Mouse (Mus musculus) gastrocnemius, postnatal 4 days (tissue): ENCODE results near the gene Spag4. TPM values are rescaled to one million over a fixed set of nuclear protein-coding genes. Genes with fewer than 3 reads are reported as not detected.

Experiments used
- DNase-seq, 2 experiments: peaks; one replicate each; pipeline ENCODE4 v3.0.0; 2021 to 2022; ENCODE audit warnings: low spot score in 2 of 2, mixed read lengths in 2 of 2
- long read RNA-seq, 2 experiments: library from polyadenylated mRNA; stranded (forward); transcript quantifications; one replicate each; pipeline ENCODE4 v2.0.0; 2021
- total RNA-seq, 2 experiments: library from RNA; stranded (reverse); gene quantifications; 2 replicates each; pipeline ENCODE4 v1.2.3; 2021

Spag4 gene
- 1 to 10 TPM in 1 of 2 experiments, under 1 TPM in 1; 0.49 to 1.1 TPM for total RNA-seq
- long read RNA-seq, experiment 1, partial matches to known transcripts, result 0 of 1 reads
- long read RNA-seq, experiment 1, other reads (novel, unspliced or antisense), result 1 of 1 reads
- long read RNA-seq, experiment 2, partial matches to known transcripts, result 0 of 4 reads
- long read RNA-seq, experiment 2, other reads (novel, unspliced or antisense), result 2 of 4 reads

- DNase-seq, result peak; percentile 69 to 77
These were observed at the start of gene Spag4 for GRCm38 (mm10) chr2:156065099-156066041. Gene Spag4 (plus strand): TSS chr2:156065175.

DNA sequence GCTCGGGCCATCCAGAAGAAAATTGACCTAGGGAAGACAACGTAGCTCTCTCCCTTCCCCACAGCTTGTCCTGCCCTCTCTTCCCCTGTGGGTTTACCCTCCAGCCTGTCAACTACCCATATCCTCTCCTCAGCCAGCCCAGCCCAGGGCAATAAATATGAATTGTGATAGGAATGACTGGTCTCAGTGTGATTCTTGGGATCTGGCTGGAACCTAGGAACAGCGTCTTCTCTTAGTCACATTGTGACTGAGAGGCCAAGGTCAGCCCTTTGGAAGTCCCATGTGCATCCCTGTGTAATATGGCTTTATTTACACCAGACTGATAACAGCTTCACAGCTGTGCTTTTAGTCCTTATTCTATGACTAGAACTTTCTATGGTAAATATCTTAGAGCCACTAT, 46.9 kb upstream of the Spag4 start:
- DNase-seq, result no peak

GRCm38 (mm10) chr2:156021219-156021618, 43.8 kb upstream of the Spag4 start:
- no peak for DNase-seq

GRCm38 (mm10) chr2:156021765-156022164, 43.2 kb upstream of the Spag4 start:
- no peak for DNase-seq

DNA sequence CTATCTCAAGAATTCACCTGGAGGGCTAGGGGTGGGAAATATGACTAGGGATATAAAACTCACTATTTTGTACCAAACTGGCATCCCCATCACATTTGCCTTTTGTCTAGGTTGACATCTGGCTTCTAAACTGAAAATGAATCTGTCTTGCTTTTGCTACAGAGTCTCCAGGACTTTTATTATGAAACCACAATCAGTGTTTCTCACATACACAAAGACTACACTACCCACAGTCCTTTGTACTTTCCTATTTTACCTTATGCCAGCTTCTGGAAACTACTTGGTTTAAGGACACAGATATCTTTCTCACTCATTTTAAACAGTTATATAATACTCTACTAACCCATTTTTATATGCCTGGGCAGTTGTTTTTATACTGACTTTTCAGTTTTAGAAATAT, 39.5 kb upstream of the Spag4 start:
- no peak for DNase-seq

DNA sequence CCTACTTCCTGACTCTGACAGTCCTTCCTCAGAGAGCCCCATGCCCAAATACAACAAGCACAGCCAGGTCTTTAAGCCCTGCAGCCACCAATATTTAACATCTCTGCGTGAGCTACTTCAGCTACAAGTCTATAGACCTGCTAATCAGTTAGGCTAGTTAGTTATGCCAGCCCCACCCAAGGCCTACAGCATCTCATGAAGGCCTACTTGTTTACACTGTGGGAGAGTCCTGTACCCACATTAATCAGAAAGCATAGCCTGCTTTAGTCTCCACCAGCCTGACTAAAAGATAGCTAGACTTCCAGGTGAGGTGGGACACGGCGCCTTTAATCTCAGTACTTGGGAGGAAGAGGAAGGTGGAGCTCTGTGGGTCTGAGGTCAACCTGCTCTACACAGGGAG, 25.6 kb upstream of the Spag4 start:
- no peak for DNase-seq

- DNase-seq, result no peak
These were observed 22.1 kb upstream of the Spag4 start for GRCm38 (mm10) chr2:156042903-156043302.

GRCm38 (mm10) chr2:156047929-156048328, 17.0 kb upstream of the Spag4 start:
- DNase-seq, result no peak

DNA sequence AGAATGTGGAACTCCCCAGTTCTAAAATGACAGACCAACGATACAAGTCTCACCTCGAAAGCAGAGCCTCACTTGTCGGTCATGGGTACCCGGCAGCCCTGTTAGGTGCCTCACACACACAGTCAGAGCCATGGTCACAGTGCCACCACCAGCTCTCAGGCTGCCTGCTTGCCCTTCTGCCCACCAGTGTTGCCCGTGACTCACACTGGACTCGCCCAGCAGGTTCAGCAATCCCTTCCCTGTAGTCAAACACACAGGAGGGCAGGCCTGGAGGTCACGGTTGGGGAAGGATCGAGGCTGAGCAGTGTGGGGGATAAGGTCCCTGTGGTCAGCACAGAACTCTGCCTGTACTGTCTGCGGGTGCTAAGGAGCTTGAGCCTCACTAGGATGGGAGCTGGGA, 12.2 kb upstream of the Spag4 start, which contains the start of gene Fer1l4:
Gene Fer1l4, minus strand, starts transcription at position 132 of the 400 bp plus-strand sequence.
- no peak for DNase-seq

DNA sequence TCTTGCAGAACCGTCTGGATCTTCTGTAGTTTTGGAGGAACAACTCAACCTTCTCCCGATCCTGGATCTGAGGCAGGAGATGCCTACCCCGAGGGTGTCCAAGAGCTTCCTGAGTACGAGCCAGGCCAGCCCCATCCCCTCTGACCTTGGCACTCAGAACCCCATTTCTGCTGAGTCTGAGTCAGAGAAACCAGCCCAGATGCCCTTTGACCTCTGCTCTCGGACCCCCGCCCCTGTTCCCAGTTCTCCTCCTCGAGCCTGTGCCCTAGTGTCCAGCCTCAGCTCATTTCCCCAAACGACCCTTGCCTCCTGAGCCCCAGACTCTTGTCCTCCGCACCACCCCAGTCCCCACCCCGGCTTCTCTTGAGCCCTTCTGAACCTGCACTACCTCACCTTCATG, 1.2 kb downstream of the Spag4 start:
- no peak for DNase-seq

DNA sequence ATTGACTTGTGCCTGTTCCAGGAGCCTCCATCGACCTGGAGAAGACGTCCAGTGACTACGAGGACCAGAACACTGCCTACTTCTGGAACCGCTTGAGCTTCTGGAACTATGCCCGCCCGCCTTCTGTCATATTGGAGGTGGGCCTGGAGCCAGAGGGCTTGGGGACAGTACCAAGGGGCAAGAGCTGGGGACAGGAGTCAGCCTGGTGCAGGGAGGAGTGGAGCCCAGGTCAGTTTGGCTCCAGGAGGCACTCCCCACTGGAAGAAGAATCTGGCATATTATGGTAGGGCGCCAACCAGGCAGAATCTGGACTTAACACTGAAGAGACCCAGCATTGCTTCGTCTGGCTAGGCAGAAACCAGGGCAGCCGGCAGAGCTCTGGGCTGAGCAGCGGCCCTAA, 2.9 kb downstream of the Spag4 start:
- DNase-seq, result no peak

GRCm38 (mm10) chr2:156071236-156071635, 6.3 kb downstream of the Spag4 start:
- no peak for DNase-seq

- no peak for DNase-seq
These were observed 8.8 kb downstream of the Spag4 start for GRCm38 (mm10) chr2:156073725-156074124.

GRCm38 (mm10) chr2:156077461-156077860, 12.5 kb downstream of the Spag4 start:
- DNase-seq, result no peak

DNA sequence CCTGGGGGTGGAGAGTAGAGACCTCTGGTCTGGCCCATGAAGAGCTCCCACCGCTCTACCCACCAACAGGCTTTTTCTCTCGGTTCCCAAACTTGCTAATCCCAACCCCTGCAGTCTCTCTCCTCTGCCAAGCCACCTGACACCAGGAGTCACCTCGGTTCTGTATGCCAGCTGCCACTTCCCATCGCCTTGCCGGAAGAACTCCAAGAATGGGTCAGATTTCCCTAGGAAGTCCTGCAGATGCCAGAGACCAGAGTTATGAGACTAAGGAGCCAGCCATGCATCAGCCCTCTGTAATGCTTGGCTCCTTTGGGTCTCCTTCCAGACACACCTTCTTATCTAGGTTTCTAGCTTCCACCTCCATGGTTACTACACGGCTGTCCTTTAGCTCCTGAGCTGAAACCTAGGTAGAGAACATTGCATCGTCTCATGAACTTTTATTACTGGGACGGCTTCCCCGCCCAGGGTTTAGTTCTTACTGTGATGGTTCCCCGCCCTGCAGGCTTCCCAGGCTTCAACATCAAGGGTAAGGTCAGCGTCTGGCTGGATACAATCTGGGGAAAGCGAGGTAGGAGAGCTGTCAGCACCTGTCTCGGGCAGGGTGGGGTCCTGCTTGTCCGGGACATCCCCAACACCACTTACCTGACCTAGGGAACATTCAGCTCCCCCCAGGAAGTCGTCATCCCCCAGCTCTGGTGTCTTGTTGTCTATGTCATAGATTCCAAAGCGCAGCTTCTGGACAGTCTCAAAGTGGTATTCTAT, 13.6 kb downstream of the Spag4 start:
- no peak for DNase-seq

DNA sequence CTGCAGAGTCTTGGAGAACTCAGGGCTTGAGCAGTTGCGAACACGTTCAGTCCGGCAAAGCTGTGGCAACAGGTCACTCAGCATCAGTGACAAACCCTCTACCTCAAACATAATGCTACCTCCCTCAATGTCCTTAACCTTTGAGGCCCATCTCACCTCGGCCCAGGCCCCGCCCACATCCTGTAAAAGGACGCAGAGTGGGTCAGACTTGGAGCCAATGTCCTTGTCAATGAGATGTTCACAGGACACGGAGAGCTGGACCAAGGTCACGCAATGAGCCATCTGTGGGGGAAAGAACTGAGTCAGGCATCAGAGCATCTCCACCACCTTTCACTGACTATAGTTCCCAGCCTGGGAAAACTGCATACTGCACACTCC, 14.2 kb downstream of the Spag4 start:
- no peak for DNase-seq

GRCm38 (mm10) chr2:156079674-156080073, 14.7 kb downstream of the Spag4 start:
- no peak for DNase-seq

GRCm38 (mm10) chr2:156080391-156080790, 15.4 kb downstream of the Spag4 start:
- no peak for DNase-seq

DNA sequence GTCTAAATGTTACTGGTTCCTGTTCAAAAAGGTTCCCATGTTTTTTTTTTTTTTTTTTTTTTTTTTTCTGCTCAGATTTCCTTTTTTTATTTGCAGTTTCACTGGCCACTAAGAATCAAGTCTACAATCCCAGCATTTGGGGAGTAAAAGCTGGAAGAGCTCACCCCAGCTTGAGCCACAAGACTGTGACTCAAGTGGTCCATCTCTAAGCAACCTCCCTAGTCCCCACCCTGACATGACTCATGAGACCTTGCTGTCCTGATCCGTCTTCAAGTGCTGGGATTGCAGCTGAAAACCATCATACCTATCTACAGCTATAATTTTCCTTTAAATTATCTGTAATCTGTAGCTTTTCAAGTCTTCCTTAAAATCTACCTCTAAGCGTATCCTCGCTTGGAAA, 19.6 kb downstream of the Spag4 start:
- DNase-seq, result no peak

- no peak for DNase-seq
These were observed 22.6 kb downstream of the Spag4 start for GRCm38 (mm10) chr2:156087391-156088110.

DNA sequence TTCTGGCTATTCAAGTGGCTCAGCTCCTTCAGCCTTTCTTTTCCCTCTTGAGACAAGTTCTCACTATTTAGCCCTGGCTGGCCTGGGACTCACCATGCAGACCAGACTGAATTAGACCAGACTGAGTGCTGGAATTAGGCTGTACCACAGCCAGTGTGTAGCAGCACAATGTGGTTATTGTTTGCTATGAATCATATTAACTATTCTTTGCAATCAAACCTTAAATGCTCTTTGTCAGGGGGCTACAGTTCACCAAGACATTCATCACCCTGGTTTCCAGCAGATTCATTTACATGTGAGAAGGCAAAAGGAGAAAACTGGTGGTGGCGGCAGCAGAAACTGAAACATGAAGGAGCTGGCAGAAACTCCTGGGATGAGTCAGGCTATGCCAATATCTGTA, 24.8 kb downstream of the Spag4 start:
- no peak for DNase-seq
